Mouse (Mus musculus): ENCODE results near the gene Gm7735. TPM values are rescaled to one million over a fixed set of nuclear protein-coding genes. Genes with fewer than 3 reads are reported as not detected.

The Gm7735 gene
- total RNA-seq (2023): not detected

DNA sequence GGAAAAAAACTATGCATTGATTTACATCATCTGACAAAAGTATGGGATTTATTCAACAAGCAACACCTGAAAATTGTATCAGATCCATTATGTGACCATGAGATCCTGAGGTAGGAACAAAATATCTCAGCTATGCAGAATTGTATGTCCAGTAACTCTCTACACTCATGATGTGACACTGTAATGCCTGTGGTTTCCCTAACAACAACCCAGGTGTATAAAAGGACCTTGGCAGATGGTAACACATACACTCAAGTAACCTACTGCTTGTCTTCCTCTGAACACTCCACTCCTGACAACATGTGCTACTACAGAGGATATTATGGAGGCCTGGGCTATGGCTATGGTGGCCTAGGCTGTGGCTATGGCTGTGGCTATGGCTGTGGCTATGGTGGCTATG, at the start of gene Gm7735:
TSS of gene Gm7735 (plus strand) at position 301 of the 400 bp plus-strand sequence.

DNA sequence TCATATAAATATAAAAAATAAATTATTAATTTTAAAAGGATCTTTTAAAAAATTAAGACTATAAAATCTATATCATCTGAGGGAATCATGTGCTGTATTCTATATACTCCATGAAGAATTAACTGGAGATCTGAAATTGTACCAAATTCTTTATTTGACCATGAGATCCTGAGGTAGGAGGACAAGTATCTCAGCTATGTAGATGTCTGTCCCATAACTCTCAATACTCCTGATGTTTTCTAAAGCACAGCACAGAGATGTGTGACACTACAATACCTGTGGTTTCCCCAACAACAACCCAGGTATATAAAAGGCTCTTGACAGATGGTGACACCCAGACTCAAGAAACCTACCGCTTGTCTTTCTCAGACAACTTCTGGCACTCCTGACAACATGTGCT, 28.7 kb upstream of the Gm7735 start, which contains the start of gene Gm6358:
TSS of gene Gm6358 (plus strand) at position 301 of the 400 bp plus-strand sequence.

DNA sequence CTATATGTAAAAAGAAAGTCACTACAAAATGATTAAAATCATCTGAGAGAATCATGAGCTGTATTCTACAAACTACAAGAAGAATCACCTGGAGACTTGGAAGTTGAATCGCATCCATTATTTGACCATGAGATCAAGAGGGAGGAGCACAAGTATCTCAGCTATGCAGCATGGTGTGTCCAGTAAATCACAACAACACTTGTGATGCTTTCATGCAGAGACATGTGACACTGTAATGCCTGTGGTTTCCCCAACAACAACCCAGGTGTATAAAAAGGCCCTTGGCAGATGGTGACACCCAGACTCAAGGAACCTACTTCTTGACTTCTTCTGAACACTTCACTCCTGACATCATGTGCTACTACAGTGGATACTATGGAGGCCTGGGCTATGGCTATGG, 18.5 kb upstream of the Gm7735 start, which contains the start of gene Gm10061:
TSS of gene Gm10061 (plus strand) at position 301 of the 400 bp plus-strand sequence.

DNA sequence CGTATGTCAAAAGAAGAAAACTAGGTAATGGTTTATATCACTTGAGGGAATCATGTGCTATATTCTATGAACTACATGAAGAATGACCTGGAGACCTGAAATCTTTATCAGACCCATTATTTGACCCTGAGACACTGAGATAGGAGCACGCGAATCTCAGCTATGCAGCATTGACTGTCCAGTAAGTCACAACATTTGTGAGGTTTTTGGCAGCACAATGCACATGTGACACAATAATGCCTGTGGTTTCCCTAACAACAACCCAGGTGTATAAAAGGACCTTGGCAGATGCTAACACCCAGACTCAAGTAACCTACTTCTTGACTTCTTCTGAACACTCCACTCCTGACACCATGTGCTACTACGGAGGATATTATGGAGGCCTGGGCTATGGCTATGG, 11.6 kb upstream of the Gm7735 start, which contains the start of gene Gm9789:
TSS of gene Gm9789 (plus strand) at position 301 of the 400 bp plus-strand sequence.

DNA sequence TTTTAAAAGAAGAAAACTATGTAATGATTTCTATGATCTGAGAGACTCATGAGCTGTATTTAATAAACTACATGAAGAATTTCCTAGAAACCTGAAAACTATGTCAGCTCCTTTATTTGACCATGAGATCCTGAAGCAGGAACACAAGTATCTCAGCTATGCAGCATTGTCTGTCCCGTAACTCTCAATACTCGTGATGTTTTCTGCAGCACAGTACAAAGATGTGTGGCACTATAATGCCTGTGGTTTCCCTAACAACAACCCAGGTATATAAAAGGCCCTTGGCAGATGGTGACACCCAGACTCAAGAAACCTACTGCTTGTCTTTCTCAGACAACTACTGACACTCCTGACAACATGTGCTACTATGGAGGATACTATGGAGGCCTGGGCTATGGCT, 5.1 kb downstream of the Gm7735 start, which contains the start of gene 1110057P08Rik:
TSS of gene 1110057P08Rik (plus strand) at position 301 of the 400 bp plus-strand sequence.

GRCm38 (mm10) chr16:89205561-89205960, 36.3 kb downstream of the Gm7735 start, which contains the start of gene Krtap20-2:
TSS of gene Krtap20-2 (plus strand) at chr16:89205861.

Other genes starting within 250 kb of the Gm7735 start
- not detected for gene Krtap19-9b, start 237.2 kb upstream of the Gm7735 start, total RNA-seq (2023)
- gene Krtap16-3, start 206.6 kb upstream of the Gm7735 start, total RNA-seq (2023): not detected
- gene Krtap22-2, start 158.7 kb upstream of the Gm7735 start, total RNA-seq (2023): not detected
- gene Gm10229, start 154.2 kb upstream of the Gm7735 start, total RNA-seq (2023): not detected
- not detected for gene Krtap6-1, start 137.8 kb upstream of the Gm7735 start, total RNA-seq (2023)
- not detected for gene Gm10228, start 128.0 kb upstream of the Gm7735 start, total RNA-seq (2023)
- gene Krtap6-5, start 121.6 kb upstream of the Gm7735 start, total RNA-seq (2023): not detected
- gene 1110025L11Rik, start 105.5 kb upstream of the Gm7735 start, total RNA-seq (2023): not detected
- gene Krtap6-3, start 85.5 kb upstream of the Gm7735 start, total RNA-seq (2023): not detected
- gene Gm6358, start 28.6 kb upstream of the Gm7735 start, total RNA-seq (2023): not detected
- not detected for gene Gm10061, start 18.4 kb upstream of the Gm7735 start, total RNA-seq (2023)
- gene Gm9789, start 11.5 kb upstream of the Gm7735 start, total RNA-seq (2023): not detected
- gene 1110057P08Rik, start 5.2 kb downstream of the Gm7735 start, total RNA-seq (2023): not detected
- gene Krtap20-2, start 36.4 kb downstream of the Gm7735 start, total RNA-seq (2023): not detected
- gene Krtap21-1, start 234.4 kb downstream of the Gm7735 start, total RNA-seq (2023): not detected